Mouse (Mus musculus): ENCODE measurements around the gene Ubash3a. TPM values are rescaled to one million over a fixed set of nuclear protein-coding genes. Genes with fewer than 3 reads are reported as not detected.

Gene Ubash3a
- polyA plus RNA-seq, 2 experiments: 0.30 to 0.51 TPM

DNA sequence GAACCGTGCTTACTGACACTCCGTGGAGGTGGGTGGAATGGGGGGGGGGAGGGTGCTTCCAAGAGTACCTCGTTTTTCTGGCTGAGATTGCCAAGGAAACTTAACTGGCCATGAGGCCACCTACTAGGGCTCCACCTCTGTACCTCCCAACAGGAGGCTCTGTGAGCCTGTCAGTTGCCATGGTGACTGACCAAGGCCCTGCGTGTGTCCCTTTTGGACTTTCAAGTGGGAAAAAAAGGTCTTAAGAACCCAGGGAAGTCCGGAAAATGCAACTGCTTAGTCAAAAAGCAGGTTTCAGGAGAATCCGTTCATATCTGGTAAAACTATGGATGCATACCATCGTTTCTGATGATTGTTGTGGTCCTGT lies 75.0 kb downstream of the Ubash3a start:
- H3K9ac ChIP-seq (ENCODE audit: low read depth, low read length, severe bottlenecking): no peak overlapping the region
- no peaks in the 10 kb centered on the region for H3K36me3 ChIP-seq (ENCODE audit: control insufficient read depth, insufficient read depth, low read length)
- H3K9me3 ChIP-seq (ENCODE audit: control insufficient read depth, low read length): no peaks in the 10 kb centered on the region
- no peak overlapping the region for H3K27ac ChIP-seq (replicated peaks; ENCODE audit: low read depth, low read length)
- no peak overlapping the region for H3K4me3 ChIP-seq (replicated peaks; ENCODE audit: low read length)
- ATAC-seq (ENCODE audit: low FRiP score, low read depth): no peak
- H3K4me1 ChIP-seq (ENCODE audit: control insufficient read depth, insufficient read depth, low read length): no peaks in the 10 kb centered on the region
- H3K27me3 ChIP-seq (ENCODE audit: control insufficient read depth, insufficient read depth, low read length): no peaks in the 10 kb centered on the region
- TF ChIP-seq POLR2A (IDR thresholded peaks at IDR 0.05; ENCODE audit: borderline replicate concordance, extremely low read depth, insufficient read depth, insufficient read length): no peak
- no peak overlapping the region for H3K4me2 ChIP-seq (replicated peaks; ENCODE audit: low read depth, low read length, severe bottlenecking)
- 30% methylated on average over 7 of the region's 7 CpGs for WGBS
- DNase-seq (ENCODE audit: low spot score): no peak

GRCm38 (mm10) chr17:31285867-31286266 lies 78.2 kb downstream of the Ubash3a start:
- Histone ChIP-seq H3K36me3 (ENCODE audit: control insufficient read depth, insufficient read depth, low read length) (no peaks in the 10 kb centered on the region), H3K27me3 (ENCODE audit: control insufficient read depth, insufficient read depth, low read length) (no peaks in the 10 kb centered on the region), H3K4me3 (replicated peaks; ENCODE audit: low read length) (no peak overlapping the region), H3K4me1 (ENCODE audit: control insufficient read depth, insufficient read depth, low read length) (no peaks in the 10 kb centered on the region), H3K9ac (ENCODE audit: low read depth, low read length, severe bottlenecking) (no peak overlapping the region), H3K27ac (replicated peaks; ENCODE audit: low read depth, low read length) (no peak overlapping the region), H3K9me3 (ENCODE audit: control insufficient read depth, low read length) (no peaks in the 10 kb centered on the region), H3K4me2 (replicated peaks; ENCODE audit: low read depth, low read length, severe bottlenecking) (no peak overlapping the region)
- WGBS: 73% methylated on average over 2 of the region's 2 CpGs
- DNase-seq (ENCODE audit: low spot score): no peak
- ATAC-seq (ENCODE audit: low FRiP score, low read depth): no peak
- TF ChIP-seq POLR2A (IDR thresholded peaks at IDR 0.05; ENCODE audit: borderline replicate concordance, extremely low read depth, insufficient read depth, insufficient read length): no peak

DNA sequence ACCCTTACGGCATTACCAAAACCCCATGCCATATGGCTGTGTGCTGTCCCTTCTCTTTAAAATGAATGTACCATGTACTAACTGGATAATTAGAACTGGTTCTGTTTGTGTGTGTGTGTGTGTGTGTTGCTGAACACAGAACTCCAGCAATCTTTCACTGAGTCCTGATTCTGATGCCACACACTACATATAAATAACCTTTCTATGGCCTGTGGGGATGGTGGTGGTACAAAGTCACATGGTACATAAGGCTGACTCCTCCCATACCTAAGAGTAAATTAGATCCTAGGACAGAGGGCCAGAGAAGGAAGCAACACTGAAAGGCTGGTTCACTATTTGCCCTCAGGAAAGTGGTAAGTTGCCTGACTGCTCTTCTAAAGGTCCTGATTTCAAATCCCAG lies 78.8 kb downstream of the Ubash3a start, which contains the start of gene Slc37a1:
TSS of gene Slc37a1 (plus strand) at position 301 of the 400 bp plus-strand sequence.
- DNase-seq (ENCODE audit: low spot score): no peak
- TF ChIP-seq POLR2A (IDR thresholded peaks at IDR 0.05; ENCODE audit: borderline replicate concordance, extremely low read depth, insufficient read depth, insufficient read length): no peak
- Histone ChIP-seq H3K27me3 (ENCODE audit: control insufficient read depth, insufficient read depth, low read length) (no peaks in the 10 kb centered on the region), H3K9ac (ENCODE audit: low read depth, low read length, severe bottlenecking) (no peak within 1 kb of the TSS), H3K4me1 (ENCODE audit: control insufficient read depth, insufficient read depth, low read length) (no peaks in the 10 kb centered on the region), H3K4me3 (replicated peaks; ENCODE audit: low read length) (no peak within 1 kb of the TSS), H3K4me2 (replicated peaks; ENCODE audit: low read depth, low read length, severe bottlenecking) (no peak within 1 kb of the TSS), H3K9me3 (ENCODE audit: control insufficient read depth, low read length) (no peaks in the 10 kb centered on the region), H3K36me3 (ENCODE audit: control insufficient read depth, insufficient read depth, low read length) (no peaks in the 10 kb centered on the region), H3K27ac (replicated peaks; ENCODE audit: low read depth, low read length) (no peak within 1 kb of the TSS)
- no peak for ATAC-seq (ENCODE audit: low FRiP score, low read depth)
- WGBS: 100% methylated on average over 1 of the region's 1 CpGs

DNA sequence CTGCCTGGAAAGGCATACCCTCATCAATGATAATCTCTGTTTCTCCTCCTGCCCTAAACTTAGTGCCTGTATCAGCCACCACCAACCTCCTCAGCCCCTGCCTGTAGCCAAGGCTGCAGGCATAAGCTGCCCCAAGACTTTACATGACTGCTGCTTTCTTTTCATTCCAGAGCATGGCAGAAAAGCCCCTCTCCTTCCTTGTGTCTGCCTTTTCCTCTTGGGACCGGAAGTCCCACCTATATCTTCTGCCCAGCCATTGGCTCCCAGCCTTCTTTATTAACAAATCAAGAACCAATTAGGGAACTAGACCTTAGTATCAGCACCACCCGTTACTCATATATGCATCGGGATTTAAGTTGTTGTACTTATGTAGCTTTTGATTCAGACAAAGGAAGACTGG lies 79.5 kb downstream of the Ubash3a start:
- H3K27me3 ChIP-seq (ENCODE audit: control insufficient read depth, insufficient read depth, low read length): no peaks in the 10 kb centered on the region
- ATAC-seq (ENCODE audit: low FRiP score, low read depth): no peak
- DNase-seq (ENCODE audit: low spot score): no peak
- H3K36me3 ChIP-seq (ENCODE audit: control insufficient read depth, insufficient read depth, low read length): no peaks in the 10 kb centered on the region
- no peaks in the 10 kb centered on the region for H3K4me1 ChIP-seq (ENCODE audit: control insufficient read depth, insufficient read depth, low read length)
- TF ChIP-seq POLR2A (IDR thresholded peaks at IDR 0.05; ENCODE audit: borderline replicate concordance, extremely low read depth, insufficient read depth, insufficient read length): no peak
- H3K27ac ChIP-seq (replicated peaks; ENCODE audit: low read depth, low read length): no peak overlapping the region
- WGBS: 89% methylated on average over 3 of the region's 3 CpGs
- no peak overlapping the region for H3K4me2 ChIP-seq (replicated peaks; ENCODE audit: low read depth, low read length, severe bottlenecking)
- no peak overlapping the region for H3K4me3 ChIP-seq (replicated peaks; ENCODE audit: low read length)
- no peak overlapping the region for H3K9ac ChIP-seq (ENCODE audit: low read depth, low read length, severe bottlenecking)
- H3K9me3 ChIP-seq (ENCODE audit: control insufficient read depth, low read length): no peaks in the 10 kb centered on the region

DNA sequence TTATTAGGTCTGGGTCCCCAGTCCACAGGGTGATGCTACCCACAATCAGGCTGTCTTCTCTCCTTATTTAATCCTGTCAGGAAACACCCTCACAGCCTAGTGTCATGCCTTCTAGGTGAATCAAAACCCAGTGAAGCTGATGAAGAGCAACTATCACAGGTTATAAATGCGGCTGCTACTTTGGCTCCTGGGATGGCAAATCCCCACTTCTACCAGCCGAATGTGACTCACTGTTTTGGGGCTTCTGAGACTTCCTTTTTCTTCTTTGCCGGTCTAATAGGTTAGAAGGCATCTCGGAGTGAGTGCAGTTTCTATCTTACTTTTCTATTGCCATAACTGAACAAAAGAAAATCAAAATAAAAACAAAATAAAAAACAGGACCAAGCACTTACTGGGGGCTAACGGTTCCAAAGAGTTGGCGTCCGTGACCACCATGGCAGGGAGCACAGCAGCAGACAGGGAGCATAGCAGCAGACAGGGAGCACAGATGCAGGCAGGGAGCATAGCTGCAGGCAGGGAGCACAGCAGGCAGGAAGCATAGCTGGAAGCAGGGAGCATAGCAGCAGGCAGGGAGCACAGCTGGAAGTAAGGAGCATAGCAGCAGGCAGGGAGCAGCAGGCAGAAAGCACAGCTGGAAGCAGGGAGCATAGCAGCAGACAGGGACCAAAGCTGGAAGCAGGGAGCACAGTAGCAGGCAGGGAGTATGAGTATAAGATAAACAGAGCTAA lies 81.5 kb downstream of the Ubash3a start:
- TF ChIP-seq POLR2A (IDR thresholded peaks at IDR 0.05; ENCODE audit: borderline replicate concordance, extremely low read depth, insufficient read depth, insufficient read length): no peak
- ATAC-seq (ENCODE audit: low FRiP score, low read depth) (no peak), DNase-seq (ENCODE audit: low spot score) (no peak)
- Histone ChIP-seq H3K4me1 (ENCODE audit: control insufficient read depth, insufficient read depth, low read length) (no peaks in the 10 kb centered on the region), H3K9me3 (ENCODE audit: control insufficient read depth, low read length) (no peaks in the 10 kb centered on the region), H3K36me3 (ENCODE audit: control insufficient read depth, insufficient read depth, low read length) (no peaks in the 10 kb centered on the region), H3K27ac (replicated peaks; ENCODE audit: low read depth, low read length) (no peak overlapping the region), H3K9ac (ENCODE audit: low read depth, low read length, severe bottlenecking) (no peak overlapping the region), H3K4me2 (replicated peaks; ENCODE audit: low read depth, low read length, severe bottlenecking) (no peak overlapping the region), H3K27me3 (ENCODE audit: control insufficient read depth, insufficient read depth, low read length) (no peaks in the 10 kb centered on the region), H3K4me3 (replicated peaks; ENCODE audit: low read length) (no peak overlapping the region)
- 58% methylated on average over 7 of the region's 7 CpGs for WGBS
